Mouse (Mus musculus) spleen, embryonic (tissue): ENCODE data around the gene Kcnma1.

Source experiments
- CTCF ChIA-PET: fragments of 350-600 bp; sonication (Branson Sonifier 250); formaldehyde crosslinking; loops from one replicate; lab custom pipeline; 2022; lab: Charles Lee

The Kcnma1 gene

GRCm38 (mm10) chr14:23602054-23602453 lies 412.2 kb downstream of the Kcnma1 start:
- CTCF ChIA-PET = no interaction called here

GRCm38 (mm10) chr14:23594629-23595028 lies 419.7 kb downstream of the Kcnma1 start:
- CTCF ChIA-PET = no interaction called here

GRCm38 (mm10) chr14:23592826-23593447 lies 421.4 kb downstream of the Kcnma1 start:
- CTCF ChIA-PET = no interaction called here

- CTCF ChIA-PET = no interaction called here
Measured at GRCm38 (mm10) chr14:23589744-23590481, 424.4 kb downstream of the Kcnma1 start.

- CTCF ChIA-PET = no interaction called here
Measured at GRCm38 (mm10) chr14:23587451-23587850, 426.8 kb downstream of the Kcnma1 start.

- CTCF ChIA-PET = no interaction called here
Measured at GRCm38 (mm10) chr14:23583235-23583634, 431.1 kb downstream of the Kcnma1 start.

- CTCF ChIA-PET = no interaction called here
Measured at GRCm38 (mm10) chr14:23581282-23581681, 433.0 kb downstream of the Kcnma1 start.

- CTCF ChIA-PET = no interaction called here
Measured at GRCm38 (mm10) chr14:23575951-23576350, 438.3 kb downstream of the Kcnma1 start.

- CTCF ChIA-PET = no interaction called here
Measured at GRCm38 (mm10) chr14:23574136-23574535, 440.2 kb downstream of the Kcnma1 start.

- CTCF ChIA-PET = no interaction called here
Measured at GRCm38 (mm10) chr14:23573385-23573784, 440.9 kb downstream of the Kcnma1 start.

GRCm38 (mm10) chr14:23572778-23573177 lies 441.5 kb downstream of the Kcnma1 start:
- CTCF ChIA-PET = no interaction called here

GRCm38 (mm10) chr14:23570251-23570650 lies 444.0 kb downstream of the Kcnma1 start:
- CTCF ChIA-PET = no interaction called here

GRCm38 (mm10) chr14:23565931-23566330 lies 448.4 kb downstream of the Kcnma1 start:
- CTCF ChIA-PET = no interaction called here

- CTCF ChIA-PET = no interaction called here
Measured at GRCm38 (mm10) chr14:23564474-23564873, 449.8 kb downstream of the Kcnma1 start.

- CTCF ChIA-PET = no interaction called here
Measured at GRCm38 (mm10) chr14:23563180-23563579, 451.1 kb downstream of the Kcnma1 start.

- CTCF ChIA-PET = no interaction called here
Measured at GRCm38 (mm10) chr14:23555647-23556046, 458.6 kb downstream of the Kcnma1 start.

GRCm38 (mm10) chr14:23552252-23552974 lies 461.9 kb downstream of the Kcnma1 start:
- CTCF ChIA-PET = no interaction called here

- CTCF ChIA-PET = no interaction called here
Measured at GRCm38 (mm10) chr14:23550467-23550866, 463.8 kb downstream of the Kcnma1 start.

GRCm38 (mm10) chr14:23542131-23542530 lies 472.2 kb downstream of the Kcnma1 start:
- CTCF ChIA-PET = interaction anchor here (0.7 kb wide), 1 partner anchor 84 kb away, joined by 3 read pairs; no protein-coding TSS in a partner anchor

GRCm38 (mm10) chr14:23539621-23540020 lies 474.7 kb downstream of the Kcnma1 start:
- CTCF ChIA-PET = no interaction called here

- CTCF ChIA-PET = no interaction called here
Measured at GRCm38 (mm10) chr14:23533346-23533745, 480.9 kb downstream of the Kcnma1 start.

- CTCF ChIA-PET = no interaction called here
Measured at GRCm38 (mm10) chr14:23531735-23532525, 482.4 kb downstream of the Kcnma1 start.
